Mouse (Mus musculus): ENCODE data around the gene Ccnf.

GRCm38 (mm10) chr17:24210591-24210990 lies 40.7 kb downstream of the Ccnf start:
- TF ChIP-seq EP300 (IDR thresholded peaks at IDR 0.05; ENCODE audit: low read length) (no peak), ZC3H11A (IDR thresholded peaks at IDR 0.05; ENCODE audit: low read depth, low read length) (no peak), ZNF384 (IDR thresholded peaks at IDR 0.05; ENCODE audit: low read depth, low read length) (no peak), UBTF (IDR thresholded peaks at IDR 0.05; ENCODE audit: low read depth, low read length) (no peak), CTCF (conservative IDR thresholded peaks at IDR 0.05 in 1 of 2, IDR thresholded peaks at IDR 0.05 in 1 of 2; ENCODE audit: low read depth in 2 of 2, low read length in 2 of 2) (no peak), USF2 (conservative IDR thresholded peaks at IDR 0.05; ENCODE audit: low read depth, low read length) (no peak), E2F4 (IDR thresholded peaks at IDR 0.05; ENCODE audit: insufficient replicate concordance, low read depth, low read length) (no peak), USF1 (IDR thresholded peaks at IDR 0.05; ENCODE audit: low read depth, low read length) (no peak), NRF1 (IDR thresholded peaks at IDR 0.05; ENCODE audit: low read depth, low read length) (no peak), MXI1 (IDR thresholded peaks at IDR 0.05; ENCODE audit: low read depth, low read length) (no peak), IRF4 (IDR thresholded peaks at IDR 0.05; ENCODE audit: low read depth, low read length) (no peak), ETS1 (conservative IDR thresholded peaks at IDR 0.05; ENCODE audit: low read depth, low read length) (no peak)
